Mouse (Mus musculus): Measurements from ENCODE around the gene Sidt2. TPM values are rescaled to one million over a fixed set of nuclear protein-coding genes. Genes with fewer than 3 reads are reported as not detected.

Sidt2 gene
- polyA plus RNA-seq, 1 experiment from 2014 or later = 34.7 TPM

- no peak overlapping the region for H3K4me3 ChIP-seq (ENCODE audit: low read depth, low read length)
- ATAC-seq (replicated peaks; ENCODE audit: insufficient number of reproducible peaks, low FRiP score, low TSS enrichment) = no peak
- H3K36me3 ChIP-seq (ENCODE audit: control insufficient read depth, insufficient read depth, low read length) = peaks cover 19% of the 10 kb centered on the region
- H3K4me2 ChIP-seq = no peak overlapping the region
- H3K4me1 ChIP-seq (ENCODE audit: control insufficient read depth, insufficient read depth, low read length) = peaks cover 8% of the 10 kb centered on the region
- no peak overlapping the region for H3K27ac ChIP-seq (ENCODE audit: low read depth, low read length)
- H3K9me3 ChIP-seq (replicated peaks; ENCODE audit: control insufficient read depth, low read length) = no peaks in the 10 kb centered on the region
- H3K27me3 ChIP-seq (ENCODE audit: control insufficient read depth, insufficient read depth, low read length) = no peaks in the 10 kb centered on the region
- no peak overlapping the region for H3K9ac ChIP-seq (ENCODE audit: low read depth, low read length)
- WGBS (ENCODE audit: insufficient replicate concordance) = 92% methylated on average over 3 of the region's 3 CpGs
These were observed 44.1 kb downstream of the Sidt2 start for GRCm38 (mm10) chr9:45910995-45911394.

GRCm38 (mm10) chr9:45907078-45907428 is 48.0 kb downstream of the Sidt2 start:
- WGBS (ENCODE audit: insufficient replicate concordance) = under 1% methylated on average over 19 of the region's 19 CpGs
- peaks cover 11% of the 10 kb centered on the region for H3K36me3 ChIP-seq (ENCODE audit: control insufficient read depth, insufficient read depth, low read length)
- peak overlapping the region; percentile 96 for H3K9ac ChIP-seq (ENCODE audit: low read depth, low read length)
- H3K4me3 ChIP-seq (ENCODE audit: low read depth, low read length) = peak overlapping the region; percentile 98
- peak overlapping the region; percentile 77 for H3K4me2 ChIP-seq
- peak overlapping the region; percentile 98 for H3K27ac ChIP-seq (ENCODE audit: low read depth, low read length)
- no peaks in the 10 kb centered on the region for H3K9me3 ChIP-seq (replicated peaks; ENCODE audit: control insufficient read depth, low read length)
- 0 out of 2 replicates have a peak, but pooled peaks have one; percentile 1 for ATAC-seq (replicated peaks; ENCODE audit: insufficient number of reproducible peaks, low FRiP score, low TSS enrichment)
- H3K4me1 ChIP-seq (ENCODE audit: control insufficient read depth, insufficient read depth, low read length) = peaks cover 15% of the 10 kb centered on the region
- H3K27me3 ChIP-seq (ENCODE audit: control insufficient read depth, insufficient read depth, low read length) = no peaks in the 10 kb centered on the region

- no peaks in the 10 kb centered on the region for H3K27me3 ChIP-seq (ENCODE audit: control insufficient read depth, insufficient read depth, low read length)
- H3K4me1 ChIP-seq (ENCODE audit: control insufficient read depth, insufficient read depth, low read length) = peaks cover 15% of the 10 kb centered on the region
- H3K9me3 ChIP-seq (replicated peaks; ENCODE audit: control insufficient read depth, low read length) = no peaks in the 10 kb centered on the region
- H3K27ac ChIP-seq (ENCODE audit: low read depth, low read length) = peak within 1 kb of the TSS; percentile 98
- peaks cover 14% of the 10 kb centered on the region for H3K36me3 ChIP-seq (ENCODE audit: control insufficient read depth, insufficient read depth, low read length)
- H3K4me2 ChIP-seq = peak within 1 kb of the TSS; percentile 77
- ATAC-seq (replicated peaks; ENCODE audit: insufficient number of reproducible peaks, low FRiP score, low TSS enrichment) = peak; percentile 89
- WGBS (ENCODE audit: insufficient replicate concordance) = under 1% methylated on average over 79 of the region's 80 CpGs
- peak within 1 kb of the TSS; percentile 98 for H3K4me3 ChIP-seq (ENCODE audit: low read depth, low read length)
- H3K9ac ChIP-seq (ENCODE audit: low read depth, low read length) = peak within 1 kb of the TSS; percentile 96
These were observed 48.5 kb downstream of the Sidt2 start, which contains the start of the genes Pcsk7 and Rnf214 for GRCm38 (mm10) chr9:45906355-45907077. Gene Pcsk7 (plus strand): TSS chr9:45906497. Gene Rnf214 (minus strand): TSS chr9:45906911.

- peak; percentile 51 for ATAC-seq (replicated peaks; ENCODE audit: insufficient number of reproducible peaks, low FRiP score, low TSS enrichment)
- Histone ChIP-seq H3K9me3 (replicated peaks; ENCODE audit: control insufficient read depth, low read length) (no peaks in the 10 kb centered on the region), H3K27ac (ENCODE audit: low read depth, low read length) (peak overlapping the region; percentile 98), H3K4me2 (peak overlapping the region; percentile 77), H3K9ac (ENCODE audit: low read depth, low read length) (peak overlapping the region; percentile 96), H3K4me3 (ENCODE audit: low read depth, low read length) (peak overlapping the region; percentile 98), H3K36me3 (ENCODE audit: control insufficient read depth, insufficient read depth, low read length) (peaks cover 8% of the 10 kb centered on the region), H3K27me3 (ENCODE audit: control insufficient read depth, insufficient read depth, low read length) (no peaks in the 10 kb centered on the region), H3K4me1 (ENCODE audit: control insufficient read depth, insufficient read depth, low read length) (peaks cover 15% of the 10 kb centered on the region)
- WGBS (ENCODE audit: insufficient replicate concordance) = 1% methylated on average over 22 of the region's 27 CpGs
These were observed 49.2 kb downstream of the Sidt2 start for GRCm38 (mm10) chr9:45905811-45906237.

GRCm38 (mm10) chr9:45905196-45905595 is 49.9 kb downstream of the Sidt2 start:
- Histone ChIP-seq H3K4me3 (ENCODE audit: low read depth, low read length) (peak overlapping the region; percentile 98), H3K27me3 (ENCODE audit: control insufficient read depth, insufficient read depth, low read length) (no peaks in the 10 kb centered on the region), H3K9ac (ENCODE audit: low read depth, low read length) (peak overlapping the region; percentile 96), H3K4me2 (peak overlapping the region; percentile 77), H3K4me1 (ENCODE audit: control insufficient read depth, insufficient read depth, low read length) (peaks cover 15% of the 10 kb centered on the region), H3K27ac (ENCODE audit: low read depth, low read length) (no peak overlapping the region), H3K36me3 (ENCODE audit: control insufficient read depth, insufficient read depth, low read length) (peaks cover 10% of the 10 kb centered on the region), H3K9me3 (replicated peaks; ENCODE audit: control insufficient read depth, low read length) (no peaks in the 10 kb centered on the region)
- 54% methylated on average over 4 of the region's 4 CpGs for WGBS (ENCODE audit: insufficient replicate concordance)
- no peak for ATAC-seq (replicated peaks; ENCODE audit: insufficient number of reproducible peaks, low FRiP score, low TSS enrichment)

- Histone ChIP-seq H3K4me1 (ENCODE audit: control insufficient read depth, insufficient read depth, low read length) (no peaks in the 10 kb centered on the region), H3K4me2 (no peak overlapping the region), H3K36me3 (ENCODE audit: control insufficient read depth, insufficient read depth, low read length) (peaks cover 29% of the 10 kb centered on the region), H3K4me3 (ENCODE audit: low read depth, low read length) (no peak overlapping the region), H3K27me3 (ENCODE audit: control insufficient read depth, insufficient read depth, low read length) (no peaks in the 10 kb centered on the region), H3K9ac (ENCODE audit: low read depth, low read length) (no peak overlapping the region), H3K9me3 (replicated peaks; ENCODE audit: control insufficient read depth, low read length) (no peaks in the 10 kb centered on the region), H3K27ac (ENCODE audit: low read depth, low read length) (no peak overlapping the region)
- ATAC-seq (replicated peaks; ENCODE audit: insufficient number of reproducible peaks, low FRiP score, low TSS enrichment) = no peak
These were observed 61.4 kb downstream of the Sidt2 start for GRCm38 (mm10) chr9:45893681-45894080.

Small RNA genes lying within 50 kb of the gene (microRNA-seq; reads per million reads assigned to microRNA genes)
- gene Mir7087 (ENCODE audit: borderline number of aligned reads) = not detected

Other genes with a start within 250 kb of the Sidt2 start
- gene Cep164, start 126.6 kb downstream of the Sidt2 start, polyA plus RNA-seq (2014; fragmentation: Nextera tagmentation; extraction: Ambion mirVana) = 15.2 and 19.8 TPM in 2 replicates
- 17.5 and 19.5 TPM in 2 replicates for gene Bace1, start 116.7 kb downstream of the Sidt2 start, polyA plus RNA-seq (2014; fragmentation: Nextera tagmentation; extraction: Ambion mirVana)
- 11.2 and 16.7 TPM in 2 replicates for gene Pcsk7, start 48.8 kb downstream of the Sidt2 start, polyA plus RNA-seq (2014; fragmentation: Nextera tagmentation; extraction: Ambion mirVana)
- gene Rnf214, start 48.3 kb downstream of the Sidt2 start, polyA plus RNA-seq (2014; fragmentation: Nextera tagmentation; extraction: Ambion mirVana) = 39.3 and 45.9 TPM in 2 replicates
- 365 and 386 TPM in 2 replicates for gene Tagln, start 19.2 kb downstream of the Sidt2 start, polyA plus RNA-seq (2014; fragmentation: Nextera tagmentation; extraction: Ambion mirVana)
- 155 and 163 TPM in 2 replicates for gene Pafah1b2, start 57.4 kb upstream of the Sidt2 start, polyA plus RNA-seq (2014; fragmentation: Nextera tagmentation; extraction: Ambion mirVana)
- 10.0 and 10.1 TPM in 2 replicates for gene Sik3, start 57.6 kb upstream of the Sidt2 start, polyA plus RNA-seq (2014; fragmentation: Nextera tagmentation; extraction: Ambion mirVana)

Measured in heart, embryonic 11.5 days (tissue).